Comparison of ENCODE assay signal across 8 mouse cellular contexts in the genomic region with DNA sequence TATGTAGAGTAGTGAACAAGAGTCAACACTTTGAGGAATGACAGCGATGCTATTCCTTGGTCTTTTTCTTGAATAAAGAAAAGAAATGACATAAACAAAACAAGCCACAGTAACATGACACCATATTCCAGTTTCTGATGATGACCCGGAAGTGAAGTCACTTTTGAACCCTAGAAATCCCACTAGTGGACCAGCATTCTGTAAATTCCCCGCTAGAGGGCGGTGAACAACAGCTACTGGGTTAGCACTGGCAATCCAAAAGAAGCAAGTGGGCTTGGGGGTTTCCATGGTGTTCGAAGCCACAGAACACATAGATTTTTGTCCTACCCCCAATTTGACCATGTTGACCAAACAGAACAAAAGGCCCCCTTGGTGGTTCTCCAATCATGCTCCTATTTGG.
DNase-seq lines count a peak whose midpoint lies in the region; ATAC-seq lines count a peak whose summit lies in the region.

No protein-coding gene starts in this region.

- no peaks in the 10 kb centered on the region for H3K27me3 ChIP-seq in limb, embryonic 10.5 days (ENCODE audit: low read depth, poor library complexity, severe bottlenecking)

- ATAC-seq in erythroblast, adult 5-6 weeks (replicated peaks; ENCODE audit: low FRiP score, poor library complexity, severe bottlenecking): no peak

- H3K36me3 ChIP-seq in limb, embryonic 10.5 days: peaks cover 28% of the 10 kb centered on the region

- DNase-seq in right cerebral cortex, adult 18-20 months: peak; percentile 50
- no peak for DNase-seq in right cerebral cortex, postnatal 25 days
- DNase-seq in adipocyte (ENCODE audit: low spot score): peak; percentile 89
- DNase-seq in embryo, embryonic 11 days: peak; percentile 82
- DNase-seq in induced T-regulatory cell, adult 2 months (ENCODE audit: low read depth): peak; percentile 90
- DNase-seq in limb, embryonic 10.5 days (ENCODE audit: low spot score): peak; percentile 79
- DNase-seq in retina, postnatal 1 day: peak; percentile 78

- peaks cover 12% of the 10 kb centered on the region for H3K4me1 ChIP-seq in limb, embryonic 10.5 days

- no peaks in the 10 kb centered on the region for H3K9me3 ChIP-seq in limb, embryonic 10.5 days (replicated peaks)

- H3K4me3 ChIP-seq in limb, embryonic 10.5 days: no peak overlapping the region

- WGBS in limb, embryonic 10.5 days: 35% methylated on average over 5 of the region's 5 CpGs

- H3K27ac ChIP-seq in limb, embryonic 10.5 days: no peak overlapping the region
